Mouse (Mus musculus): ENCODE measurements around the gene Il4.
"Not testable (repeated sequence)": the region's sequence is repeated elsewhere in the genome, so short reads cannot be mapped to it uniquely, and the experiment has no call there.

The Il4 gene

DNA sequence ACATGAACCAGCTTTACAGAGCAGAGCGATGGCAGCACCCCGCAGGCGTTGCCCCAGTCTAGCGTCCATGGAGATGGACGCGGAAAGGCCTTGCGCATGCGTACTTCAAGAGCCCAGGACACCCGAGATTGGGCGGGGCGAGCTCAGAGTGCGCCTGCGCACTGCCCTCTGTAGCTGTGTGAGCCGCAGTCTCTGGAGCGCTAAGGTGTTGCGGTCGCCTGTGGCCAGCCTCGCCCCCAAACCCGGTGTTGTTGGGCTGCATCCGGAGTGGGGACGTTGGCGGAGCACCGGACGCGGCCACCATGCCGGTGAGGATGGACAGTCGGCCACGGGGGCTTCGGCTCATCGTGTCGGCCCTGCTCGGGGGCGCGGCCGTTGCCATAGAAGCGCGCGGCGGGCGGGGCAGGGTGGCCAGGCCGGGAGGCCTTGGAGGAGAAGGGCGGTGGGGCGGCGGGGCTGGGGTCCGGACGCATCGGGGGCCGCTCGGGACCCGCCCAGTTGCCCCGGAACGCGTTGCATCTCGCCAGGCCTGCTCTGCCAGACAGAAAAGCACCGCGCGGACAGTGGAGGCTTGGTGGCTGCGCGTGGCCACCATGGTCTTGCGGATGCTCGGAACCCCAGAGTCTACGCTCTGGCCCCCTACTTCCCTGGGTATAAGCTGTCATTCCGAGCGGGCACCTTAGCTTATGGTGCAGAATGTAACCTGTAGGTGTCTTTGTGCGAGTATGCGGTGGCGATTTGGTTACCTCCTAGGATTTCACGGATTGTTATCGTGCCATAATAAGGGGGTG is 51.0 kb downstream of the Il4 start, which contains the start of gene Kif3a:
Kif3a (plus strand) TSS at position 156 of the 791 bp plus-strand sequence.
- DNase-seq (ENCODE audit: inconsistent age in 2 of 2, low spot score in 1 of 2): peak; percentile 96 to 98

DNA sequence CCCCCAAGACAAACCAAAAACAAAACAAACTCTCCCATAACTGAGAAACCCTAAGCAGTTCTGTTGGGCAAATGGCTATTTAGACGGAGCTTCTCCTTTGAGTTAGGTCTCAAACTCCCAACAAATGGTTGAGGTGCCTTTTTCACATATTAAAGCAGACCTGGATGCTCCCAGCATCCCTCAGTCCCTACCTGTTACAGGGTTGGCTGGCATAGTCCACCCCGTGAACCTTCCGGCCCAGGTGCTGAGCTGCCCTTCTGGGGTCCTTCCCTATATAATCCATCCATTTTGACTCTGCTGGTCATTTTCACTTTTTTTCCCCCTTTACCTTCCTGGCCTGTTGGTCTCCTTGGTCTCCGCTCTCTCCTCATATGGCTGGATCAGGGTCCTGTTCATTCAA is 51.8 kb downstream of the Il4 start:
- no peak for DNase-seq (ENCODE audit: inconsistent age in 2 of 2, low spot score in 1 of 2)

DNA sequence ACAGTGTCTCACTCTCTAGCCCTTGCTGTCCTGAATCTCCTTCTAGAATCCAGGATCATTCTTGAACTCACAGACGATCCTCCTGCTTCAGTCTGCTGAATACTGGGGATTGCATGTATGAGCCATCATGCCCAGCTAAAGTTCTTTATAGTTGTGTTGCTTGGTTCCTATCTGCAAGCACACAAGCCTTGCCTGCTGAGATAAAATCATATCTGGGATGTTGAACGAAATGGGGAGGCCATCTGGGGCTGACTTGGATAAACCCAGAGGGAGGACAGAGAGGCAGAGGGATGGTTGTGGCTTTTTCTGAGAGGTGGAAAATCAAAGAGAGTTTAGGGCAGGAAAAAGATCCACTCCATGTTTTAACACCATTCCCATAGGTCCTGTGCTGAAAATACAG is 56.5 kb downstream of the Il4 start:
- DNase-seq (ENCODE audit: inconsistent age in 2 of 2, low spot score in 1 of 2): no peak

DNA sequence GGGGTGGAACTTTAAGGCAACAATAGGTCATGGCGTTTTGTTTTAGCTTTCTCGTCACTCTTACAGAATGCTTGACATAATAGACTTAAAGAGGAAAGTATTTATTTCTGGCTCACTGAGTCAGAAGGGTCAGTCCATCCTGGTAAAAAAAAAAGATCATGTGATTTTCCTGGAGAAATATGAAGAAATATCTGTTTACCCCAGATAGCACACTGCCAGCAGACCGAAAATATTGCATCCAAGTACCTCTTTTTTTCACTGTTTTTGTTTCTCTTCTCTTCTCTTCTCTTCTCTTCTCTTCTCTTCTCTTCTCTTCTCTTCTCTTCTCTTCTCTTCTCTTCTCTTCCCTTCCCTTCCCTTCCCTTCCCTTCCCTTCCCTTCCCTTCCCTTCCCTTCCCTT is 58.5 kb downstream of the Il4 start:
- not testable (repeated sequence) for DNase-seq (ENCODE audit: inconsistent age in 2 of 2, low spot score in 1 of 2)

DNA sequence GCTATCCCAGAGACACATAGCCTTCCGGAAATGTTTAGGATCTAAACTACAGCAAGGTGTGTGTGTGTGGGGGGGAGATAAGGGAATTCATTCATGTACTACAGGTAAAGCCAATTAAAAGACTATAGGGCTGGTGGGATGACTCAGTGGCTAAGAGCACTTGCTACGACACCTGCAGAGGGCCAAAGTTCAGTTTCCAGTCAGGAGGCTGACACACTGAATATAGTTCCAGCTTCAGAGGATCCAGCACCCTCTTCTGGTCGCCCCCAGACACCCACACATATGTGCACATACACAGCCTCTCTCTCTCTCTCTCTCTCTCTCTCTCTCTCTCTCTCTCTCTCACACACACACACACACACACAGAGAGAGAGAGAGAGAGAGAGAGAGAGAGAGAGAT is 60.5 kb downstream of the Il4 start:
- not testable (repeated sequence) for DNase-seq (ENCODE audit: inconsistent age in 2 of 2, low spot score in 1 of 2)

DNA sequence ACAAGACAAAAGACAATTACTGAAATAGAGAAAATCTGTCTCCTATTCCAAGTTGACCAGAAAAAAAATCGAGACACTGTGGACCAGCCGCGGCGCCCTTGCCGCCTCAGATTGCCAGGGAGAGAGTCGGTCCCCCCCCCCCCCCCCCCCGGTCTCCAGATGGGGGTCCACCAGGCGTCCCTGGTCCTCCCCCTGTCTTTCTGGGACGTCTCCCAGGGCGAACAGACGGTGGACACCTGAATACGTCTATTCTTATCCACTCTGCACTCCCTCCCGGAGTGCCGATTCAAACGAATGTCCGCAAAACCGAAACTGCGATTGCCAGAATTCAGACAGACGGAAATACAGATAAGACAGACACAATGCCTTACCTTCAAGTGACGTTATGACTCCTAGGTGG is 61.9 kb downstream of the Il4 start:
- not testable (repeated sequence) for DNase-seq (ENCODE audit: inconsistent age in 2 of 2, low spot score in 1 of 2)
